Mouse (Mus musculus): ENCODE data around the gene Prpsap1. TPM values are rescaled to one million over a fixed set of nuclear protein-coding genes. Genes with fewer than 3 reads are reported as not detected.
"Not testable (repeated sequence)": the region's sequence is repeated elsewhere in the genome, so short reads cannot be mapped to it uniquely, and the experiment has no call there.

Prpsap1 gene
- polyA plus RNA-seq, 1 experiment = 129 TPM

DNA sequence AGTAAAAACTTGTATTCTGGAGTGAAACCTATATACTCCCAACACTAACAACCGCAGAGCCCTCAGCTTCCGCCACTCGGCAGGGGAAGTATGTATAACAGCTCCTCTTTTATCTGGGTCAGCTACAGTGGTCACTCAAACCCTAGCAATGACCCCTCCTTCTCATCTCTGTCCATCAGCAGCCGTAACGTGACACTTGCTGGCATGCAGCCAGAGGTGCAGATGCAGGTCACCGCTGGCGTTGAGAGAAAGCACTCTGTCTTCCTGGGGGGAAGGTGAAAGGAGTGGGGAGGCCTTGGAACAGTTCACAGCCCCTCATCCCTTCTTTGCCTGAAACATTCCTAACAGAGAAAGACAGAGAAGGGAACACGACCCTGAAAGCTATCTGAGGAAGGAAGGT lies 14.2 kb downstream of the Prpsap1 start:
- Histone ChIP-seq H3K4me3 (replicated peaks; ENCODE audit: insufficient read depth, low read depth, low read length) (no peak overlapping the region), H3K27ac (ENCODE audit: insufficient read depth, low read length) (no peak overlapping the region), H3K4me1 (ENCODE audit: control insufficient read depth, insufficient read depth, low read length) (peaks cover 18% of the 10 kb centered on the region), H3K27me3 (ENCODE audit: control insufficient read depth, insufficient read depth, low read length) (no peaks in the 10 kb centered on the region)
- TF ChIP-seq CTCF (IDR thresholded peaks at IDR 0.05; ENCODE audit: borderline replicate concordance, insufficient read depth, low read depth, low read length) (no peak), POLR2A (IDR thresholded peaks at IDR 0.05; ENCODE audit: borderline replicate concordance, insufficient read depth, low read length) (no peak)
- DNase-seq = no peak
- WGBS = 62% methylated on average over 8 of the region's 8 CpGs

- WGBS = 88% methylated on average over 7 of the region's 7 CpGs
- TF ChIP-seq CTCF (IDR thresholded peaks at IDR 0.05; ENCODE audit: borderline replicate concordance, insufficient read depth, low read depth, low read length) = no peak
- TF ChIP-seq POLR2A (IDR thresholded peaks at IDR 0.05; ENCODE audit: borderline replicate concordance, insufficient read depth, low read length) = no peak
Observed at GRCm38 (mm10) chr11:116478978-116479377, 15.0 kb downstream of the Prpsap1 start.

GRCm38 (mm10) chr11:116477160-116477759 lies 16.7 kb downstream of the Prpsap1 start:
- Histone ChIP-seq H3K4me3 (replicated peaks; ENCODE audit: insufficient read depth, low read depth, low read length) (no peak overlapping the region), H3K27me3 (ENCODE audit: control insufficient read depth, insufficient read depth, low read length) (no peaks in the 10 kb centered on the region), H3K27ac (ENCODE audit: insufficient read depth, low read length) (no peak overlapping the region), H3K4me1 (ENCODE audit: control insufficient read depth, insufficient read depth, low read length) (peaks cover 14% of the 10 kb centered on the region)
- no peak for DNase-seq
- WGBS = 59% methylated on average over 15 of the region's 15 CpGs
- TF ChIP-seq CTCF (IDR thresholded peaks at IDR 0.05; ENCODE audit: borderline replicate concordance, insufficient read depth, low read depth, low read length) (no peak), POLR2A (IDR thresholded peaks at IDR 0.05; ENCODE audit: borderline replicate concordance, insufficient read depth, low read length) (no peak)

More at GRCm38 (mm10) chr11:116478978-116479377, 15.0 kb downstream of the Prpsap1 start:
- no peak for DNase-seq
- no peak overlapping the region for H3K4me3 ChIP-seq (replicated peaks; ENCODE audit: insufficient read depth, low read depth, low read length)
- peaks cover 18% of the 10 kb centered on the region for H3K4me1 ChIP-seq (ENCODE audit: control insufficient read depth, insufficient read depth, low read length)
- H3K27ac ChIP-seq (ENCODE audit: insufficient read depth, low read length) = no peak overlapping the region
- no peaks in the 10 kb centered on the region for H3K27me3 ChIP-seq (ENCODE audit: control insufficient read depth, insufficient read depth, low read length)

GRCm38 (mm10) chr11:116476696-116477095 lies 17.3 kb downstream of the Prpsap1 start:
- no peak for DNase-seq
- WGBS = 87% methylated on average over 6 of the region's 6 CpGs
- H3K4me3 ChIP-seq (replicated peaks; ENCODE audit: insufficient read depth, low read depth, low read length) = no peak overlapping the region
- no peaks in the 10 kb centered on the region for H3K27me3 ChIP-seq (ENCODE audit: control insufficient read depth, insufficient read depth, low read length)
- no peak overlapping the region for H3K27ac ChIP-seq (ENCODE audit: insufficient read depth, low read length)
- peaks cover 12% of the 10 kb centered on the region for H3K4me1 ChIP-seq (ENCODE audit: control insufficient read depth, insufficient read depth, low read length)
- TF ChIP-seq POLR2A (IDR thresholded peaks at IDR 0.05; ENCODE audit: borderline replicate concordance, insufficient read depth, low read length) (no peak), CTCF (IDR thresholded peaks at IDR 0.05; ENCODE audit: borderline replicate concordance, insufficient read depth, low read depth, low read length) (no peak)

GRCm38 (mm10) chr11:116476041-116476440 lies 18.0 kb downstream of the Prpsap1 start:
- no peak for DNase-seq
- H3K27ac ChIP-seq (ENCODE audit: insufficient read depth, low read length) = no peak overlapping the region

DNA sequence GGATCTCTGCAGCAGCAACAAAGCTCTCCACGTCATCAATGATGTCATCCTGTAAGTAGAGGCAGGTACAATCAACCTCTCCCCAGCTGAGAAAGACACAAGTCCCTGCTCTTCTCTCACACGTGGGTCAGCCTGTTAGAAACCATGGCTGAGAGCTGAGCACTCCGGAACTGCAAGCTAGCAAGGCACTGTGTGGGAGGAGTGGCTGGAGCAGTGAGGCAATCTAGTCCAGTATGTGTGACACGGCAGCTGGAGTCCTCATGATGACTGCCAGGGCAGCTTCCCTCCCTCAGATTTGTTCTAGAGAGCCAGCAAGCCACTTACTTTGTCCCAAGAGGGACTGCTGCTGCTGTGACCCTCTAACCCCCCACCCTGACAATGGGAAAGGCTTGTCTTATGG lies 21.7 kb downstream of the Prpsap1 start:
- Histone ChIP-seq H3K4me3 (replicated peaks; ENCODE audit: insufficient read depth, low read depth, low read length) (no peak overlapping the region), H3K27ac (ENCODE audit: insufficient read depth, low read length) (no peak overlapping the region), H3K27me3 (ENCODE audit: control insufficient read depth, insufficient read depth, low read length) (no peaks in the 10 kb centered on the region), H3K4me1 (ENCODE audit: control insufficient read depth, insufficient read depth, low read length) (no peaks in the 10 kb centered on the region; the same call in 1 of the 2 replicates)
- TF ChIP-seq CTCF (IDR thresholded peaks at IDR 0.05; ENCODE audit: borderline replicate concordance, insufficient read depth, low read depth, low read length) (no peak), POLR2A (IDR thresholded peaks at IDR 0.05; ENCODE audit: borderline replicate concordance, insufficient read depth, low read length) (no peak)
- DNase-seq = no peak
- 71% methylated on average over 4 of the region's 4 CpGs for WGBS

More at GRCm38 (mm10) chr11:116476041-116476440, 18.0 kb downstream of the Prpsap1 start:
- WGBS = 79% methylated on average over 10 of the region's 10 CpGs
- Histone ChIP-seq H3K4me1 (ENCODE audit: control insufficient read depth, insufficient read depth, low read length) (peaks cover 6% of the 10 kb centered on the region), H3K27me3 (ENCODE audit: control insufficient read depth, insufficient read depth, low read length) (no peaks in the 10 kb centered on the region), H3K4me3 (replicated peaks; ENCODE audit: insufficient read depth, low read depth, low read length) (no peak overlapping the region)
- TF ChIP-seq CTCF (IDR thresholded peaks at IDR 0.05; ENCODE audit: borderline replicate concordance, insufficient read depth, low read depth, low read length) = no peak
- no peak for TF ChIP-seq POLR2A (IDR thresholded peaks at IDR 0.05; ENCODE audit: borderline replicate concordance, insufficient read depth, low read length)

- no peak overlapping the region for H3K27ac ChIP-seq (ENCODE audit: insufficient read depth, low read length)
- no peak overlapping the region for H3K4me3 ChIP-seq (replicated peaks; ENCODE audit: insufficient read depth, low read depth, low read length)
- TF ChIP-seq POLR2A (IDR thresholded peaks at IDR 0.05; ENCODE audit: borderline replicate concordance, insufficient read depth, low read length) (no peak), CTCF (IDR thresholded peaks at IDR 0.05; ENCODE audit: borderline replicate concordance, insufficient read depth, low read depth, low read length) (no peak)
- H3K4me1 ChIP-seq (ENCODE audit: control insufficient read depth, insufficient read depth, low read length) = no peaks in the 10 kb centered on the region; the same call in 1 of the 2 replicates
- 84% methylated on average over 4 of the region's 4 CpGs for WGBS
- no peaks in the 10 kb centered on the region for H3K27me3 ChIP-seq (ENCODE audit: control insufficient read depth, insufficient read depth, low read length)
- no peak for DNase-seq
Observed at GRCm38 (mm10) chr11:116470896-116471295, 23.1 kb downstream of the Prpsap1 start.

- no peak for DNase-seq
- no peak for TF ChIP-seq POLR2A (IDR thresholded peaks at IDR 0.05; ENCODE audit: borderline replicate concordance, insufficient read depth, low read length)
- TF ChIP-seq CTCF (IDR thresholded peaks at IDR 0.05; ENCODE audit: borderline replicate concordance, insufficient read depth, low read depth, low read length) = no peak
- WGBS = 74% methylated on average over 3 of the region's 3 CpGs
- H3K27me3 ChIP-seq (ENCODE audit: control insufficient read depth, insufficient read depth, low read length) = no peaks in the 10 kb centered on the region
- no peaks in the 10 kb centered on the region for H3K4me1 ChIP-seq (ENCODE audit: control insufficient read depth, insufficient read depth, low read length)
- no peak overlapping the region for H3K27ac ChIP-seq (ENCODE audit: insufficient read depth, low read length)
- H3K4me3 ChIP-seq (replicated peaks; ENCODE audit: insufficient read depth, low read depth, low read length) = no peak overlapping the region
Observed at GRCm38 (mm10) chr11:116470249-116470648, 23.8 kb downstream of the Prpsap1 start.

GRCm38 (mm10) chr11:116468338-116468737 lies 25.7 kb downstream of the Prpsap1 start:
- H3K27me3 ChIP-seq (ENCODE audit: control insufficient read depth, insufficient read depth, low read length); H3K27ac ChIP-seq (ENCODE audit: insufficient read depth, low read length); H3K4me1 ChIP-seq (ENCODE audit: control insufficient read depth, insufficient read depth, low read length); DNase-seq; H3K4me3 ChIP-seq (replicated peaks; ENCODE audit: insufficient read depth, low read depth, low read length): not testable (repeated sequence)
- 69% methylated on average over 3 of the region's 3 CpGs for WGBS
